Mouse (Mus musculus) heart, embryonic 13.5 days (tissue): Measurements from ENCODE around the gene Gm973. TPM values are rescaled to one million over a fixed set of nuclear protein-coding genes. Genes with fewer than 3 reads are reported as not detected.
A peak's percentile ranks its signal among the peaks of the same experiment; 100 is the strongest.

Experiments
- ATAC-seq: fragments of 200-750 bp; cut with Nextera tagmentation; 2 replicates; pipeline ENCODE4 v1.8.0; 2017; ENCODE audit warnings: moderate TSS enrichment; ENCODE audit not compliant: insufficient number of reproducible peaks, low FRiP score, low TSS enrichment; ENCODE audit errors: extremely low read depth
- H3K27ac ChIP-seq: fragments of 300-500 bp; sonication (generic); replicated peaks from 2 replicates; pipeline ENCODE4 v1.5.1; 2015; ENCODE audit warnings: moderate library complexity, mild to moderate bottlenecking, inconsistent platforms
- H3K27me3 ChIP-seq: fragments of 300-500 bp; sonication (generic); replicated peaks from 2 replicates; pipeline ENCODE4 v1.6.1; 2015; ENCODE audit warnings: mild to moderate bottlenecking, inconsistent platforms
- H3K36me3 ChIP-seq: fragments of 300-500 bp; sonication (generic); 2 replicates; pipeline ENCODE4 v1.6.1; 2015; ENCODE audit warnings: mild to moderate bottlenecking, inconsistent platforms
- H3K4me1 ChIP-seq: fragments of 300-500 bp; sonication (generic); 2 replicates; pipeline ENCODE4 v1.6.1; 2015; ENCODE audit warnings: inconsistent platforms
- H3K4me2 ChIP-seq: fragments of 300-500 bp; sonication (generic); 2 replicates; pipeline ENCODE4 v1.6.1; 2015; ENCODE audit warnings: inconsistent platforms, mild to moderate bottlenecking, moderate library complexity
- H3K4me3 ChIP-seq: fragments of 300-500 bp; sonication (generic); 2 replicates; pipeline ENCODE4 v1.5.1; 2015; ENCODE audit warnings: moderate library complexity, mild to moderate bottlenecking, inconsistent platforms
- H3K9ac ChIP-seq: fragments of 300-500 bp; sonication (generic); 2 replicates; pipeline ENCODE4 v1.6.1; 2015; ENCODE audit warnings: inconsistent platforms, mild to moderate bottlenecking, moderate library complexity
- H3K9me3 ChIP-seq: fragments of 300-500 bp; sonication (generic); 2 replicates; pipeline ENCODE4 v1.6.1; 2016; ENCODE audit warnings: inconsistent platforms
- WGBS: fragments of 180-500 bp; shearing (Covaris S2); methylation state at CpG from one replicate; pipeline ENCODE4 v1.1.7; 2015; ENCODE audit warnings: mixed read lengths; 5-methylcytosine and 5-hydroxymethylcytosine counted together
- polyA plus RNA-seq: library from polyadenylated mRNA; unstranded; fragments of >200 nt; fragmentation: Nextera tagmentation; extraction: Ambion mirVana; gene quantifications from 2 replicates; pipeline ENCODE4 v1.2.1, GENCODE M21; 2015

Gm973 gene
- polyA plus RNA-seq, 1 experiment from 2014 or later = 0.48 TPM

DNA sequence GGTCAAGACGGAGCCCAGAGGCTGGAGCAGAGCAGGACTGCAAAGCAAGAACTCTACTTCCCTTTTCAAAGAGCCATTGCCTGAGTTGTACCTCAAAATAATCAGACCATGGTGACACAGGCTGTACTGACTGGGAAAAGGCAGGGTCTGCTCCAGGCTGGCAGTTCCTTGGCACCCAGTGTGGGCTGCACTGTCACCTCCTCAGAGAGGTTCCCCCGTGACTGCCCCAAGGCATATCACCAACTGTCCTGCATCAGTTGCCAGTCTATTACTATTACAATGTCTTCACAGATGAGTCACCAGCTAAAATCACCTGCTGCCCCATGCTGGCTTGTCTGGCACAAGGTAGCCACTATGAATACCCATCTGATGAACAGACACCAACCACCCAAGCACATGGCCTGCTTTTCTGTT lies 77.6 kb downstream of the Gm973 start:
- no peaks in the 10 kb centered on the region for H3K9me3 ChIP-seq
- H3K27me3 ChIP-seq = peaks cover 79% of the 10 kb centered on the region
- H3K4me1 ChIP-seq = peaks cover 16% of the 10 kb centered on the region; the same call in 1 of the 2 replicates
- no peak overlapping the region for H3K4me3 ChIP-seq
- ATAC-seq = no peak
- 63% methylated on average over 2 of the region's 2 CpGs for WGBS
- no peak overlapping the region for H3K4me2 ChIP-seq
- no peaks in the 10 kb centered on the region for H3K36me3 ChIP-seq
- no peak overlapping the region for H3K9ac ChIP-seq
- H3K27ac ChIP-seq = no peak overlapping the region

DNA sequence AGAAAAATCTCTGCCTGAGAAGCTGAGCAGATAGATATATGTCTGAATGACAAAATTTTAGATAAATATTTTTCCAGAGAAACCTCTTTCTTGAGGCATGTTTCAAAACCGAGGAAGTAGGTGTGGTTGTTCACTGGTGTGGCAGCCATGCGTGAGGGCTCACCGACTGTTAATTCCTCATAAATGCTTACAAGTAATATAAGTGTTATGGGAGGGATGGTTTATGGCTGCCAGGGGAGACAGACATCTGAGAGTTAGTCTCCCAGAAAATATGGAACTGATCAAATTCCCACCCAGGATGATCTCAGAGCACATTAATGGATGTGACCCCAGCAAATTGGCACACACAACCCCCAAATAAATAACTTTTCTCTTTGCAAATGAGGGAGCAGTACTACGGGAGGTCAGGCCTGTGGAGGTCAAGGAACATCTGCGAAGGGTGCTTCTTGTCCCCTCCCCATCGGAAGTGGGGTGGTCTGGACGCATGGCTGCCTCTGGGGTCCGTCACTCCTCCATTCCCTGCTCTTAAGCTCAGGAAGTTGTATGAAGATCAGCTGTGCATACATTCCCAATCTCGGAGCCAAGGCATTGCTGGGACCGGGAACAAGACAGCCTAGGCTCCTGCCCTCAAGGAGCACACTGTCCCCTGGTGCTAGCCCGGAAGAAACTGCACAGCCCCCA lies 78.7 kb downstream of the Gm973 start:
- H3K4me3 ChIP-seq = no peak overlapping the region
- no peak overlapping the region for H3K9ac ChIP-seq
- WGBS = 80% methylated on average over 11 of the region's 11 CpGs
- no peaks in the 10 kb centered on the region for H3K36me3 ChIP-seq
- H3K4me2 ChIP-seq = no peak overlapping the region
- no peak overlapping the region for H3K27ac ChIP-seq
- ATAC-seq = no peak
- peaks cover 16% of the 10 kb centered on the region; the same call in 1 of the 2 replicates for H3K4me1 ChIP-seq
- H3K27me3 ChIP-seq = peaks cover 78% of the 10 kb centered on the region
- no peaks in the 10 kb centered on the region for H3K9me3 ChIP-seq

DNA sequence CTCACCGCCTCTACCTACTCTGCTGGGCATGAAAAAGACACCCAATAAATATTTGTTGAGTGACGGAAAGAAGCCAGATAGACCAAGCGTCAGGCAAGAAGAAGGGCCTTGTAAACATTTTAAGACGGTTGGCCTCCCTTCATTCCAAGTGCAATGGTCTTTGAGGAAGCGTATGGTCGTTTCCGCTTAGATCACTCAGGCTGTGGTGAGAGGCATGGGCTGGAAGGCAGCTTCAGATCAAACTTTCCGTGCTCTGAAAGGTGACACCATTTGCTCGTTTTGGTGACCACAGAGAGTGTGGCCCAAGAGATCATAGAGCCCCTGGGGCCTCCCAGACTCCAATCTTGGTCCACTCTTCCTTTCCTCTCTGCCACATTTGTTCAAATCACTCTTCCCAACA lies 79.5 kb downstream of the Gm973 start:
- no peaks in the 10 kb centered on the region for H3K9me3 ChIP-seq
- no peak for ATAC-seq
- H3K4me3 ChIP-seq = no peak overlapping the region
- no peaks in the 10 kb centered on the region for H3K36me3 ChIP-seq
- H3K27me3 ChIP-seq = peaks cover 72% of the 10 kb centered on the region
- no peak overlapping the region for H3K9ac ChIP-seq
- H3K4me2 ChIP-seq = no peak overlapping the region
- peaks cover 16% of the 10 kb centered on the region; the same call in 1 of the 2 replicates for H3K4me1 ChIP-seq
- H3K27ac ChIP-seq = no peak overlapping the region
- WGBS = 53% methylated on average over 9 of the region's 9 CpGs

DNA sequence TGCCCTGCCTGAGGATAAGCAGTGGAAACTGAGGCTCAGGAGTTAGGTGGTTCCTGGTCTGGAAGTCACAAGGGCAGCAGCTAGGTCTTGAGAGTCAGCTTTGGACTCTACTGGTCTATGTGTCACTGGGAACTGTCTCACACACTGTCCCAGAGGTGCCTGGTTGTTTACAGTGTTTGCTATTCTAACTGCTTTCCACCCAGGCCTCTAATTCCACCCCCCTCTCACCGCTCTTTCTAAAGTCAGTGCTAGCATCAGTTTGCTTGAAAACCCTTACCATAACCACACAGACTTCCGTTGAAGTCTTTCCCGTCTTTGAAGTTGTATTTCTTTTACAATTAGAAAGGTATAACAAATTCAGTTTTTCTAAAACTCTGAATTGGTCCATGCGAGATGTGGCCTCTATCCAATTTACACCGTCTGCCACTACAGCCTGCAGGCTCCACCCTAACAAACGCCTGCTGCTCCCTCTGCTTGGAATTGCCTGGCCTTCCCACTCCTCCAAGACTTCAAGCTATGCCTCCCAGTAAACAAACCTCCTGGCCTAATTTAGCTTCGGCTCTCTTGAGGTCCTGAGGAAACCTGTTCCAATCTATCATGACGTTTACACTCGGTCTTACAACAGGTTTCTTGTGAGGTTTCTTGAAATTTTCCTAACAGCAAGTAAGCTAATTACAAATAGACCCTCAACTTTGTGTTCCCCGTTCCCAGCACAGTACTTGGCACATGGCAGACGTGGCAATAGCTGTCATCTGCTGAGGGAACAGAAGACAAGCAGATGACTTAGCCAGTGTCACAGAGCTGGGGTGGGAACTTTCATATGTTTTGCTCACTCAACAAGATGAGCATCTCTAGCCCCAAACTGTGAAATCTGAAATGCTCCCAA lies 86.7 kb downstream of the Gm973 start:
- no peaks in the 10 kb centered on the region for H3K9me3 ChIP-seq
- H3K4me1 ChIP-seq = peaks cover 2% of the 10 kb centered on the region; the same call in 1 of the 2 replicates
- H3K36me3 ChIP-seq = no peaks in the 10 kb centered on the region
- WGBS = 31% methylated on average over 11 of the region's 11 CpGs
- H3K4me3 ChIP-seq = no peak overlapping the region
- no peak overlapping the region for H3K27ac ChIP-seq
- H3K27me3 ChIP-seq = peaks cover 14% of the 10 kb centered on the region
- no peak overlapping the region for H3K9ac ChIP-seq
- no peak overlapping the region for H3K4me2 ChIP-seq
- ATAC-seq = no peak

DNA sequence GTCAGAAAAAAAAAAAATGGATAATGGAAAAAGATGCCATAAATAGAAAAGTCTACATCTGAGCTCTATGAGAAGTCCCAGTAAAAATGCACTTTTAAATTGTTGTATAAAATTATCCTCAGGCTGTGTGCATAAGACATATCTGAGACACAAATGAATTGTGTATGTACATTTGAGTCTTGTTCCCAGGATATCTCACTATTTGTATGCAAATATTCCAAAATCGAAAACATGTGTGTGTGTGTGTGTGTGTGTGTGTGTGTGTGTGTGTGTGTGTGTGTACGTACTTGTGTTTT lies 87.3 kb downstream of the Gm973 start:
- no peak for ATAC-seq
- Histone ChIP-seq H3K27me3 (peaks cover 10% of the 10 kb centered on the region), H3K4me3 (no peak overlapping the region), H3K9ac (no peak overlapping the region), H3K27ac (no peak overlapping the region), H3K9me3 (no peaks in the 10 kb centered on the region), H3K36me3 (no peaks in the 10 kb centered on the region), H3K4me2 (no peak overlapping the region), H3K4me1 (peaks cover 2% of the 10 kb centered on the region; the same call in 1 of the 2 replicates)
- 75% methylated on average over 2 of the region's 2 CpGs for WGBS

DNA sequence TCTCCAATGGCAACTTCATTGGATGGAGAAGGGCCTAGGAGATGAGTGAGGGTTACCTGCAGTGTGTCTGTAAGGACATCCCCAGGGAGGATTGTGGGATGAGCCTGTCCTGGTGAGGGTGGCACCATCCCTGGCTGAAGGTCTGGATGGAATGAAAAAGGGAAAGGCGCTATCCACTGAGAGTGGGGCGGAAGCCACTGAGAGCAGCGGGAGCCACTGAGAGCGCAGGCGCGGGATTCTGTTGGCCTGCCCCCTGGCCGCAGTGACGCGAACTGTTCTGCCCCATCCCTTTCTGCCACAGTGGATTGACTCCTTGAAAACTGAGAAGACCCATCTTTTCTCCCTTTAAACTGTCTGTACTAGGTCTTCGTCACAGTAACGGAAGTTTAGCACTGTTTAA lies 87.8 kb downstream of the Gm973 start:
- Histone ChIP-seq H3K9ac (no peak overlapping the region), H3K27ac (no peak overlapping the region), H3K36me3 (no peaks in the 10 kb centered on the region), H3K4me1 (peaks cover 2% of the 10 kb centered on the region; the same call in 1 of the 2 replicates), H3K4me2 (peak overlapping the region; percentile 49), H3K27me3 (peaks cover 10% of the 10 kb centered on the region), H3K4me3 (no peak overlapping the region), H3K9me3 (no peaks in the 10 kb centered on the region)
- ATAC-seq = no peak
- 18% methylated on average over 11 of the region's 11 CpGs for WGBS

DNA sequence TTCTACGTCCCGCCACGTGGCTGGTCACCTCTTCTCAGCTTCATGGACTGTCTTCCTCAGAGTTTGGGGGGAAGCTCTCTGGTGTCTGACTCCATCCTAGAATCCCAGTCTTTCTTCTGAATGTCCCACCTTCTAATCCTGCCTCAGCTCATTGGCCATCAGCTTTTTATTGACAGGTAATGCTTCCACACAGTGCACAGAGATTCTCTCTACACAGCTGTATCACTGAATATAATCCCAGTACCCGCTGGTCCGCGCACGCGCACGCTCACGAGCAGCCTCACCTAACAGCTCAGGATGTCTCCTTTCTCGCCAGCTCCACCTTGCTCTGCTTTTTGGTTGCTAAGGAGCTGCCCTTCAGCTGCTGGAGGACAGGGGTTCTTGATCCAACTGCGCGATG lies 90.4 kb downstream of the Gm973 start:
- ATAC-seq = no peak
- Histone ChIP-seq H3K9ac (no peak overlapping the region), H3K9me3 (no peaks in the 10 kb centered on the region), H3K27ac (no peak overlapping the region), H3K4me3 (no peak overlapping the region), H3K4me1 (peaks cover 9% of the 10 kb centered on the region; the same call in 1 of the 2 replicates), H3K4me2 (no peak overlapping the region), H3K36me3 (no peaks in the 10 kb centered on the region), H3K27me3 (peaks cover 10% of the 10 kb centered on the region)
- WGBS = 85% methylated on average over 13 of the region's 13 CpGs

DNA sequence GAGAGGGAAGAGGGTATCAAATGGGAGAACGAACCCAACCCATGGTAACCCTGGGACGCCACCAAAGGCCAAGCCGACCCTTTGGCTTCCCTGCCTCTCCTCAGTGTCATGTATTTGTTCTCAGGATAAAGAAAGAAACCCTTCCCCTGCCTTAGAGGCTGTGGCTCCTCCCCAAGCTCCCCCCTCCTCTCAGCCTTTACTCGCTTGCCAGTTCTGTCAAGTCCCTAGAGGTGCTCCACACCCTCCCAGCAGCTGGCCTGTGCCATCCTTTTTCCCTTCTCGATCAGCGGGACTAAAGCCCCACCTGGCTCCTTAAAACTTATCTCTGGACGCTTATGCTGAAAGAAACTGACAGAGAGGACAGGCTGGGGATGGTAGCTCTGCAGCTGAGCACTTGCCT lies 91.0 kb downstream of the Gm973 start:
- WGBS = 35% methylated on average over 7 of the region's 7 CpGs

DNA sequence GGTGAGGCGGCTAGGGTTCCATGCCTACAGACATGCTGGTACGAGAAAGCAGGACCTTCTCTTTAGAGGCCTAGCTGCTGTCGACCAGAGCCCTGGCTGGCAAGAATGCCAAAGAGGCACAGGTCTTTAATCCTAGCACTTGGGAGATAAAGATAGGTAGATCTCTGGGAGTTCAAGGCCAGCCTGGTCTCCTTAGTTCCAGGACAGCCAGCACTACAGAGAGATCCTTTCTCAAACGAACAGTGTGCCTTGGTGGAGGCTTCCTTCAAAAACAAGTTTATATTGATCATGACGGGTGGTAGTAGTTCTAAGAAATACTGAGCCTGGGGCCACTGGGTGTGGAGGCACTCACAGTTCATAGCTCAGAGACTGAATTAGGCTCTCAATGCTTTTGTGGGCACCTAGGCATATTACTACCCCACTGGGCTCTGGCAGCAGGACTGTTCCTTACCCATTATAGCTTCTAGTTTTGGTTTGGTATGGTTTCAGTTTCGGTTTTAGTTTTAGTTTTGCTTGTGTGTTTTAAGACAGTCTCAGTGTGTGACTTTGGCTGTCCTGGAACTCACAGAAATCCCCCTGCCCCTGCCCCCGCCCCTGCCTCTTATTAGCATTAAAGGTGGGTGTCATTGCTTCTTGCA lies 92.2 kb downstream of the Gm973 start:
- Histone ChIP-seq H3K27ac (no peak overlapping the region), H3K4me2 (no peak overlapping the region), H3K9me3 (no peaks in the 10 kb centered on the region), H3K4me3 (no peak overlapping the region), H3K27me3 (0 out of 2 replicates have a peak, but pooled peaks cover 4% of the 10 kb centered on the region), H3K9ac (no peak overlapping the region), H3K4me1 (peaks cover 9% of the 10 kb centered on the region; the same call in 1 of the 2 replicates), H3K36me3 (no peaks in the 10 kb centered on the region)
- WGBS = 84% methylated on average over 7 of the region's 7 CpGs
- ATAC-seq = no peak

More for the DNA sequence above, 91.0 kb downstream of the Gm973 start:
- H3K27me3 ChIP-seq = peaks cover 10% of the 10 kb centered on the region
- H3K27ac ChIP-seq = no peak overlapping the region
- H3K4me3 ChIP-seq = no peak overlapping the region
- H3K4me1 ChIP-seq = peaks cover 9% of the 10 kb centered on the region; the same call in 1 of the 2 replicates
- no peaks in the 10 kb centered on the region for H3K36me3 ChIP-seq
- ATAC-seq = no peak
- H3K4me2 ChIP-seq = no peak overlapping the region
- H3K9ac ChIP-seq = no peak overlapping the region
- H3K9me3 ChIP-seq = no peaks in the 10 kb centered on the region

DNA sequence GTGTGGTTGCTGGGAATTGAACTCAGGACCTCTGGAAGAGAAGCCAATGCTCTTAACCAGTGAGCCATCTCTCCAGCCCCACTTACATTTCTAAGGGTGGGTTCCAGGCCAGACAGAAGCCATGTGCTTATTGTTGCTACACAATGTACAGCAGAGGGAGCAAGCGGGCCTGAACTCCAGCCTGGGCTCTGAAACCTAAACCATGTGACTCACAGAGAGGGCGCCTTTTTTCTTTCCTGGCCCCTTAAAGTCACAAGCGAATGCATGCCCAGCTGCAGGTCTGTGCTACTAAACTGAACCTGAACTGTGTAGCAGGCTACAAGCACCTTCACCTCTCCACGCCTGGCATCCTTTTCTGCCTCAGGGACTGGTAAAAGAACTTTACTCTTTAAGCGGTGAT lies 92.9 kb downstream of the Gm973 start:
- 63% methylated on average over 5 of the region's 5 CpGs for WGBS
- no peaks in the 10 kb centered on the region for H3K36me3 ChIP-seq
- H3K27me3 ChIP-seq = no peaks in the 10 kb centered on the region
- no peak for ATAC-seq
- peaks cover 7% of the 10 kb centered on the region; the same call in 1 of the 2 replicates for H3K4me1 ChIP-seq
- no peak overlapping the region for H3K27ac ChIP-seq
- no peak overlapping the region for H3K9ac ChIP-seq
- H3K4me2 ChIP-seq = no peak overlapping the region
- no peaks in the 10 kb centered on the region for H3K9me3 ChIP-seq
- no peak overlapping the region for H3K4me3 ChIP-seq

DNA sequence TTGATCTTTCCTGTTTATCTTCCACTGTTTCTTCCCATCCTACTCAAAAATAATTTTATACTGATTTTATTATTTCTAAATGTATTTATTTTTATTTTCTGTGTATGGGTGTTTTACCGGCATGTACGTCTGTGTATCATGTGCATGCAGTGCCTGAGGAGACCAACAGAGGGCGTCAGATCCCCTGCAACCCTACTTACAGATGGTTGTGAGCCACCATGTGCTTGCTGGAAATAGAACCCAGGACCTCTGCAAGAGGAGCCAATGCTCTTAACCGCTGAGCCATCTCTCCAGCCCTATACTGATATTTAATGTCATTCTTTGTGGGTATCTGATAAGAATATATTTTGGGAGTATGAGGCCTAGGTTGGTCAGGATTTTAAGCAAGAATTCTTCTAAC lies 93.4 kb downstream of the Gm973 start:
- no peak overlapping the region for H3K4me2 ChIP-seq
- ATAC-seq = no peak
- no peak overlapping the region for H3K9ac ChIP-seq
- no peaks in the 10 kb centered on the region for H3K27me3 ChIP-seq
- H3K9me3 ChIP-seq = no peaks in the 10 kb centered on the region
- peaks cover 7% of the 10 kb centered on the region; the same call in 1 of the 2 replicates for H3K4me1 ChIP-seq
- H3K27ac ChIP-seq = peak overlapping the region; percentile 65
- H3K4me3 ChIP-seq = no peak overlapping the region
- 74% methylated on average over 4 of the region's 4 CpGs for WGBS
- no peaks in the 10 kb centered on the region for H3K36me3 ChIP-seq
